Comparison of ENCODE assay signal across 8 mouse cellular contexts in genomic region chr7:92027049-92027448, GRCm38 (mm10).
A peak's percentile ranks its signal among the peaks of the same experiment; 100 is the strongest.
DNase-seq lines count a peak whose midpoint lies in the region; TF ChIP-seq lines count a peak whose summit lies in the region.
"Had no signal": no experiment of that assay in that cellular context is flagged by ENCODE, and none has a peak within 500 bp of the region (broad histone marks: within the 10 kb centered on the region; RNA-seq: fewer than 3 reads in every experiment).

No protein-coding gene starts in this region.

- no peak for TF ChIP-seq EP300 in CH12.LX (IDR thresholded peaks at IDR 0.05; ENCODE audit: low read length)

- peak; percentile 83 for TF ChIP-seq RAD21 in CH12.LX (IDR thresholded peaks at IDR 0.05; ENCODE audit: low read depth, low read length)

- peak; percentile 84 for TF ChIP-seq CTCF in CH12.LX (conservative IDR thresholded peaks at IDR 0.05 in 1 of 2, IDR thresholded peaks at IDR 0.05 in 1 of 2; ENCODE audit: low read depth in 2 of 2, low read length in 2 of 2)

- no peaks in the 10 kb centered on the region for H3K27me3 ChIP-seq in CH12.LX (replicated peaks)
- H3K27me3 ChIP-seq: limb, embryonic 12.5 days had no signal

- H3K4me1 ChIP-seq in CH12.LX (ENCODE audit: control insufficient read depth in 1 of 2, insufficient read depth in 2 of 2), result peaks cover 0 to 26% of the 10 kb centered on the region in 2 experiments; a peak in 2 of 4 replicates
- H3K4me1 ChIP-seq: limb, embryonic 12.5 days had no signal

- H3K9ac ChIP-seq in CH12.LX (ENCODE audit: insufficient read depth, low read depth), result no peak overlapping the region
- H3K9ac ChIP-seq: limb, embryonic 12.5 days had no signal

- H3K9me3 ChIP-seq in CH12.LX (replicated peaks; ENCODE audit: low read length), result no peaks in the 10 kb centered on the region
- H3K9me3 ChIP-seq: limb, embryonic 12.5 days had no signal

- in situ Hi-C loops in CH12.LX (cut with MboI; ENCODE audit: low pct_ligation_motif_present, low pct_unique_long_range_greater_than_20kb, low sequenced_read_pairs), result no loop called here

- DNase-seq in CH12.LX (ENCODE audit: extremely low read depth), result peak; percentile 77
- DNase-seq in Muller cell, postnatal 12 days (ENCODE audit: inconsistent ontology term), result peak; percentile 46
- peak; percentile 61 for DNase-seq in cerebellum, adult 8-10 months
- peak; percentile 60 for DNase-seq in forelimb bud, embryonic 11.5 days (ENCODE audit: low read depth, low spot score)
- peak; percentile 55 for DNase-seq in layer of hippocampus, adult 11-12 months (ENCODE audit: low spot score)
- peak; percentile 34 for DNase-seq in lung, postnatal 10 days
- DNase-seq in right cerebral cortex, postnatal 14 days, result peak; percentile 78

- dilution Hi-C loops in CH12.LX (cut with MboI; ENCODE audit: extremely low pct_ligation_motif_present, extremely low pct_unique_long_range_greater_than_20kb, low sequenced_read_pairs), result no loop called here

- no peaks in the 10 kb centered on the region for H3K36me3 ChIP-seq in CH12.LX (replicated peaks in 1 of 2; ENCODE audit: control insufficient read depth in 1 of 2, insufficient read depth in 1 of 2, low read length in 1 of 2)
- H3K36me3 ChIP-seq: limb, embryonic 12.5 days had no signal

- no peak overlapping the region for H3K4me3 ChIP-seq in CH12.LX (replicated peaks in 1 of 3; ENCODE audit: low read depth in 2 of 3, low read length in 2 of 3, poor library complexity in 1 of 3)
- H3K4me3 ChIP-seq: limb, embryonic 12.5 days had no signal

- H3K27ac ChIP-seq in CH12.LX (ENCODE audit: insufficient read depth, low read depth), result no peak overlapping the region
- H3K27ac ChIP-seq: limb, embryonic 12.5 days had no signal

- no peak overlapping the region for H3K4me2 ChIP-seq in CH12.LX (ENCODE audit: insufficient read depth, low read depth, poor library complexity, severe bottlenecking)
- H3K4me2 ChIP-seq: limb, embryonic 12.5 days had no signal

- no peak for TF ChIP-seq POLR2A in CH12.LX (IDR thresholded peaks at IDR 0.05; ENCODE audit: low read depth, low read length)

- H3K79me2 ChIP-seq in CH12.LX (replicated peaks; ENCODE audit: control insufficient read depth, extremely low read depth, insufficient read depth, poor library complexity, severe bottlenecking), result no peaks in the 10 kb centered on the region

TF ChIP-seq in CH12.LX, 34 proteins besides CTCF, POLR2A, EP300 and RAD21:
- no peak for TF ChIP-seq PAX5 (IDR thresholded peaks at IDR 0.05; ENCODE audit: low read length)
- TF ChIP-seq SMC3 (IDR thresholded peaks at IDR 0.05; ENCODE audit: low read depth, low read length), result peak; percentile 67
